Mouse (Mus musculus) G1E (cell line): ENCODE measurements around the gene Card19. TPM values are rescaled to one million over a fixed set of nuclear protein-coding genes. Genes with fewer than 3 reads are reported as not detected.
A peak's percentile ranks its signal among the peaks of the same experiment; 100 is the strongest.

Experiments used
- ATAC-seq: 2 replicates; pipeline ENCODE4 v1.8.0; 2016; ENCODE audit warnings: mild to moderate bottlenecking; ENCODE audit not compliant: insufficient number of reproducible peaks, poor library complexity, low FRiP score, severe bottlenecking; ENCODE audit errors: extremely low read depth
- DNase-seq: peaks from one replicate; pipeline ENCODE4 v3.0.0; 2012; ENCODE audit warnings: low spot score
- H3K27me3 ChIP-seq: 2 replicates; pipeline ENCODE4 v1.6.1; 2012; ENCODE audit warnings: mild to moderate bottlenecking, low read length, inconsistent platforms; ENCODE audit not compliant: insufficient read depth
- H3K36me3 ChIP-seq: replicated peaks from 2 replicates; pipeline ENCODE3; 2012; ENCODE audit warnings: mild to moderate bottlenecking, inconsistent platforms
- H3K4me1 ChIP-seq: 2 replicates; pipeline ENCODE4 v1.6.1; 2012; ENCODE audit warnings: low read depth, low read length, inconsistent platforms, mixed read lengths; ENCODE audit not compliant: insufficient read depth
- H3K4me3 ChIP-seq: 2 replicates; pipeline ENCODE4 v1.5.1; 2012; ENCODE audit warnings: low read depth, mild to moderate bottlenecking, inconsistent platforms, low read length, moderate library complexity, mixed read lengths
- H3K9me3 ChIP-seq: replicated peaks from 2 replicates; pipeline ENCODE4 v1.6.1; 2012; ENCODE audit warnings: inconsistent platforms
- CTCF ChIP-seq: IDR thresholded peaks from 2 replicates; pipeline ENCODE4 v1.5.1; 2012; ENCODE audit warnings: low read depth, low read length, inconsistent platforms, mixed read lengths
- GATA1 ChIP-seq: IDR thresholded peaks from 2 replicates; pipeline ENCODE4 v1.6.1; 2012; ENCODE audit warnings: borderline replicate concordance, low read length, inconsistent platforms, mixed read lengths
- GATA2 ChIP-seq: IDR thresholded peaks from 2 replicates; pipeline ENCODE4 v1.6.1; 2012; ENCODE audit warnings: low read depth, low read length, inconsistent platforms, borderline replicate concordance
- POLR2AphosphoS5 ChIP-seq: IDR thresholded peaks from 2 replicates; pipeline ENCODE4 v1.6.1; 2012; ENCODE audit warnings: low read depth, low read length, inconsistent platforms; ENCODE audit not compliant: insufficient replicate concordance
- TAL1 ChIP-seq: conservative IDR thresholded peaks from 2 replicates; pipeline ENCODE4 v1.6.1; 2012; ENCODE audit warnings: low read depth, low read length, inconsistent platforms, mixed read lengths
- polyA plus RNA-seq: library from polyadenylated mRNA; stranded (reverse); fragments of >175 nt; gene quantifications from 2 replicates; pipeline ENCODE4 v1.2.3, GENCODE M21; 2012
- total RNA-seq, 2 experiments: library from RNA; stranded (forward) in 1 of 2; stranded (reverse) in 1 of 2; fragments of 200-1000 nt in 1 of 2; fragments of >200 nt in 1 of 2; fragmentation: Nextera tagmentation in 1 of 2; gene quantifications; 2 replicates each; pipeline ENCODE4 v1.2.3; 2014 to 2017

Card19 gene
- total and polyA plus RNA-seq, 3 experiments: 8.4 to 15.8 (median 12.2) TPM

GRCm38 (mm10) chr13:49220912-49221311, 5.1 kb upstream of the Card19 start:
- peaks cover 54% of the 10 kb centered on the region for H3K27me3 ChIP-seq
- H3K36me3 ChIP-seq: no peaks in the 10 kb centered on the region
- ATAC-seq (no peak), DNase-seq (no peak)
- no peaks in the 10 kb centered on the region for H3K9me3 ChIP-seq
- peaks cover 10% of the 10 kb centered on the region for H3K4me1 ChIP-seq
- H3K4me3 ChIP-seq: no peak overlapping the region
- TF ChIP-seq TAL1: no peak
- TF ChIP-seq GATA1: no peak
- no peak for TF ChIP-seq GATA2
- TF ChIP-seq POLR2AphosphoS5: no peak
- no peak for TF ChIP-seq CTCF

GRCm38 (mm10) chr13:49219367-49219766, 3.5 kb upstream of the Card19 start:
- H3K36me3 ChIP-seq: no peaks in the 10 kb centered on the region
- DNase-seq (no peak), ATAC-seq (no peak)
- H3K27me3 ChIP-seq: peaks cover 53% of the 10 kb centered on the region
- no peak overlapping the region for H3K4me3 ChIP-seq
- no peak for TF ChIP-seq CTCF
- TF ChIP-seq GATA2: no peak
- TF ChIP-seq TAL1: no peak
- TF ChIP-seq GATA1: no peak
- TF ChIP-seq POLR2AphosphoS5: no peak
- no peaks in the 10 kb centered on the region for H3K9me3 ChIP-seq
- peaks cover 20% of the 10 kb centered on the region for H3K4me1 ChIP-seq

- Histone ChIP-seq H3K27me3 (peaks cover 53% of the 10 kb centered on the region), H3K36me3 (no peaks in the 10 kb centered on the region), H3K9me3 (no peaks in the 10 kb centered on the region), H3K4me1 (peaks cover 22% of the 10 kb centered on the region), H3K4me3 (no peak overlapping the region)
- ATAC-seq (no peak), DNase-seq (no peak)
- TF ChIP-seq GATA2 (no peak), CTCF (no peak), TAL1 (no peak), GATA1 (no peak), POLR2AphosphoS5 (no peak)
These were observed 2.8 kb upstream of the Card19 start for GRCm38 (mm10) chr13:49218651-49219050.

- peaks cover 56% of the 10 kb centered on the region for H3K27me3 ChIP-seq
- no peak for TF ChIP-seq POLR2AphosphoS5
- no peak for TF ChIP-seq GATA2
- H3K4me1 ChIP-seq: peaks cover 24% of the 10 kb centered on the region
- H3K9me3 ChIP-seq: no peaks in the 10 kb centered on the region
- ATAC-seq (no peak), DNase-seq (no peak)
- H3K36me3 ChIP-seq: no peaks in the 10 kb centered on the region
- no peak overlapping the region for H3K4me3 ChIP-seq
These were observed 1.1 kb upstream of the Card19 start for GRCm38 (mm10) chr13:49216808-49217561.

GRCm38 (mm10) chr13:49216220-49216552, 349 bp upstream of the Card19 start:
- no peaks in the 10 kb centered on the region for H3K9me3 ChIP-seq
- TF ChIP-seq CTCF (no peak), GATA1 (no peak), POLR2AphosphoS5 (no peak), GATA2 (no peak)
- H3K36me3 ChIP-seq: no peaks in the 10 kb centered on the region
- peak overlapping the region; percentile 78 for H3K4me3 ChIP-seq
- H3K4me1 ChIP-seq: peaks cover 24% of the 10 kb centered on the region
- ATAC-seq (peak; percentile 25; the same call in 1 of the 2 replicates), DNase-seq (no peak)
- peaks cover 55% of the 10 kb centered on the region for H3K27me3 ChIP-seq

- H3K36me3 ChIP-seq: no peaks in the 10 kb centered on the region
- no peak for TF ChIP-seq TAL1
- no peak for TF ChIP-seq POLR2AphosphoS5
- no peak for TF ChIP-seq GATA1
- no peak for TF ChIP-seq GATA2
- no peak for TF ChIP-seq CTCF
- no peak for ATAC-seq
These were observed 721 bp downstream of the Card19 start for GRCm38 (mm10) chr13:49215128-49215503.

GRCm38 (mm10) chr13:49214454-49214853, 1.4 kb downstream of the Card19 start:
- peaks cover 50% of the 10 kb centered on the region for H3K27me3 ChIP-seq
- no peak for TF ChIP-seq TAL1
- no peak for TF ChIP-seq GATA2
- no peak for TF ChIP-seq GATA1
- no peak for TF ChIP-seq CTCF
- no peak for TF ChIP-seq POLR2AphosphoS5
- DNase-seq: no peak
- peaks cover 24% of the 10 kb centered on the region for H3K4me1 ChIP-seq
- H3K9me3 ChIP-seq: no peaks in the 10 kb centered on the region
- no peak overlapping the region for H3K4me3 ChIP-seq
- ATAC-seq: no peak
- H3K36me3 ChIP-seq: no peaks in the 10 kb centered on the region

More at GRCm38 (mm10) chr13:49215128-49215503, 721 bp downstream of the Card19 start:
- Histone ChIP-seq H3K4me3 (peak overlapping the region; percentile 78), H3K4me1 (peaks cover 24% of the 10 kb centered on the region), H3K9me3 (no peaks in the 10 kb centered on the region), H3K27me3 (peaks cover 52% of the 10 kb centered on the region)
- DNase-seq: peak; percentile 17
